Mouse (Mus musculus) testis, adult 2 months (tissue): Measurements from ENCODE around the gene Agtr1a. TPM values are rescaled to one million over a fixed set of nuclear protein-coding genes. Genes with fewer than 3 reads are reported as not detected.

Experiments used
- H3K27ac ChIP-seq: fragments of 200-500 bp; 2 replicates; pipeline ENCODE4 v1.5.1; 2012; ENCODE audit warnings: low read depth, low read length; ENCODE audit not compliant: control insufficient read depth, insufficient read depth
- H3K27me3 ChIP-seq: fragments of 200-500 bp; 2 replicates; pipeline ENCODE4 v1.6.1; 2012; ENCODE audit warnings: mild to moderate bottlenecking, low read length, moderate library complexity; ENCODE audit not compliant: control insufficient read depth, insufficient read depth
- H3K36me3 ChIP-seq: fragments of 200-500 bp; 2 replicates; pipeline ENCODE4 v1.6.1; 2012; ENCODE audit warnings: mild to moderate bottlenecking, low read length; ENCODE audit not compliant: control insufficient read depth, insufficient read depth
- H3K4me1 ChIP-seq: fragments of 200-500 bp; 2 replicates; pipeline ENCODE4 v1.6.1; 2012; ENCODE audit warnings: low read length; ENCODE audit not compliant: control insufficient read depth, insufficient read depth
- H3K4me3 ChIP-seq: fragments of 200-500 bp; 2 replicates; pipeline ENCODE4 v1.5.1; 2012; ENCODE audit warnings: low read depth, mild to moderate bottlenecking, low read length, moderate library complexity, mixed read lengths; ENCODE audit not compliant: control insufficient read depth
- CTCF ChIP-seq: fragments of 200-500 bp; IDR thresholded peaks from 2 replicates; pipeline ENCODE4 v1.5.1; 2012; ENCODE audit warnings: low read depth, mild to moderate bottlenecking, inconsistent platforms, low read length, moderate library complexity; ENCODE audit not compliant: control insufficient read depth, insufficient read depth, insufficient replicate concordance
- POLR2A ChIP-seq: fragments of 200-500 bp; IDR thresholded peaks from 2 replicates; pipeline ENCODE4 v1.6.1; 2012; ENCODE audit warnings: low read depth, mild to moderate bottlenecking, inconsistent platforms, low read length, moderate library complexity; ENCODE audit not compliant: control insufficient read depth
- polyA plus RNA-seq: library from polyadenylated mRNA; depleted of rRNA; stranded (reverse); fragments of >200 nt; gene quantifications from 2 replicates; pipeline ENCODE4 v1.2.3, GENCODE M21; 2012

The Agtr1a gene
- polyA plus RNA-seq, 1 experiment: 31.6 TPM

DNA sequence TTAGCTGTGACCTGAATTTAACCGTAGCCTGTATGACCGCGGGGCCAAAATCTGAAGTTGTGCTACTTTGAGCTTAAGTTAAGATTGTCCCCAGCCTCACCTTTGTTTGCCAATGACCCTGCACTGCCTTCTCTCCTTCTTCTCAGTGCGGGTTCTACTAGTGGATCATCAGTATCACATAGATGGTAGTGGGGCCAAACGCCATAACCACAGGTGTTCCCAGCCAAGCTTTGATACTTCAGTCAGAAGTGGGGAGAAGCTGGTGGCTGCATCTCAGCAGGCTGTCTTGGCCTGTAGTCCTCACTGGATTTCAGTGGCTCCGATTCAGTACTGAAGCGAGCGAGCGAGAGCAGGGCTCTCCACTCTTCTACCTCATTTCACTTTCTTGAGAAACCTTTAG, 672 bp downstream of the Agtr1a start:
- Histone ChIP-seq H3K27me3 (no peaks in the 10 kb centered on the region), H3K36me3 (no peaks in the 10 kb centered on the region), H3K27ac (no peak overlapping the region), H3K4me3 (peak overlapping the region; percentile 74), H3K4me1 (peaks cover 7% of the 10 kb centered on the region)
- no peak for TF ChIP-seq POLR2A
- no peak for TF ChIP-seq CTCF

DNA sequence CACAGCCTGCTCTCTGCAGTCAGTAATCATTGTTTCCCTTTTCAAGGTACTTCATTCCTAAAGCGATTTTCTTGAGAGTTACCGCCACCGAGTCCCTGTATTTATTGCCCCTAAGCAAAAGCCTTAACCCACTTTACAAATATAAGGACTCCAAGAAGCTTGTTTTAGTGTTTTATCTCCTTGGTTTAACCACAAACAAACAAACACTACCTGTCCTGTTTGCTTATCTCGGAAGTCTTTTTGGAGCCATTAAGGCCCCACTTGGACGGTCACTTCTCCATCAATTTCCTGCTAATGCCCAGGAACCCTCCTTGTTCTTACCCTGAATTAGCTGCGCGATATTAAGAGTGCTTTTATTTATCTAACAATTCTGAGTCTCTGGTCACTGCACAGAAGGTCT, 1.4 kb downstream of the Agtr1a start:
- Histone ChIP-seq H3K4me3 (no peak overlapping the region; the same call in 1 of the 2 replicates), H3K4me1 (peaks cover 7% of the 10 kb centered on the region), H3K36me3 (no peaks in the 10 kb centered on the region), H3K27me3 (no peaks in the 10 kb centered on the region), H3K27ac (no peak overlapping the region)
- TF ChIP-seq POLR2A (no peak), CTCF (no peak)

DNA sequence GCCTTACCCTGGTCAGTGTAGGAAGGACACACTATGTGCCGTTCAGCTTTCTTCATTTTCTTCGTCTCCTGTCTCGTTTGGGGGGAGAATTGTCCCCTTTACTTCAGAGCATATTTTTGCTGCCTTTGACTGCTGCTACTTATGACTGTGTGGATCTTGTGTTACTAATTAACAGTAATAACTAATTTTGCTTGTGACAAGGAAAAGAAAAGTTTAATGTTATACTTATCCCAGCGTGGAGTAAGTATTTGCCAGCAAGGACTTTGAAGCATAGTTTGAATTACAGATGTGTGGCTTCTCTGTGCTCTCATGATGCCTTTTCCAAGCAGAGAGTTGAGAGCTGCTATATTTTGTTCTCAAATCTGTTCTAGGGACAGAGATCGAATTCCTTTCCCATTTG, 2.3 kb downstream of the Agtr1a start:
- H3K4me3 ChIP-seq: no peak overlapping the region
- H3K4me1 ChIP-seq: peaks cover 7% of the 10 kb centered on the region
- no peak for TF ChIP-seq POLR2A
- no peak for TF ChIP-seq CTCF
- H3K36me3 ChIP-seq: no peaks in the 10 kb centered on the region
- H3K27me3 ChIP-seq: no peaks in the 10 kb centered on the region
- H3K27ac ChIP-seq: no peak overlapping the region

DNA sequence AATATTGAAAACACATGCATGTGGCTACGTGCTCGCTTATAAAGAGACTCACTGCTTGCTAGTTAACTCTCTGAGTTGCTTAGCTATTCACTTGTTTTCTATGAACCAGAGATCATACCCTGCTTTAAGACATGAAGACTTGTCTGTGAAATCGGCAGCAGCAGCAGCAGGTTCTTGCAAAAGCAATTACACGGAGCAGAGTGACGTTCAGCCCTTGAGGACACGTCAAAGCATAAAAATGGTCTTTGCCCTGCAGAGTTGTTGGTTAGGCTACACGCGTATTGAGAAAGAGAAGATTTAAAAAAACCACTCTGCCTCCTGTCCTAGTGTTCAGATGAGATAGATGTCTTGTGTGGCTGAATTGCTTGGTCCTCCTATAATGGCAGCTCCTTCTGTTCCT, 3.7 kb downstream of the Agtr1a start:
- Histone ChIP-seq H3K36me3 (no peaks in the 10 kb centered on the region), H3K27ac (no peak overlapping the region), H3K4me1 (peaks cover 7% of the 10 kb centered on the region), H3K4me3 (no peak overlapping the region), H3K27me3 (no peaks in the 10 kb centered on the region)
- TF ChIP-seq CTCF (no peak), POLR2A (no peak)

DNA sequence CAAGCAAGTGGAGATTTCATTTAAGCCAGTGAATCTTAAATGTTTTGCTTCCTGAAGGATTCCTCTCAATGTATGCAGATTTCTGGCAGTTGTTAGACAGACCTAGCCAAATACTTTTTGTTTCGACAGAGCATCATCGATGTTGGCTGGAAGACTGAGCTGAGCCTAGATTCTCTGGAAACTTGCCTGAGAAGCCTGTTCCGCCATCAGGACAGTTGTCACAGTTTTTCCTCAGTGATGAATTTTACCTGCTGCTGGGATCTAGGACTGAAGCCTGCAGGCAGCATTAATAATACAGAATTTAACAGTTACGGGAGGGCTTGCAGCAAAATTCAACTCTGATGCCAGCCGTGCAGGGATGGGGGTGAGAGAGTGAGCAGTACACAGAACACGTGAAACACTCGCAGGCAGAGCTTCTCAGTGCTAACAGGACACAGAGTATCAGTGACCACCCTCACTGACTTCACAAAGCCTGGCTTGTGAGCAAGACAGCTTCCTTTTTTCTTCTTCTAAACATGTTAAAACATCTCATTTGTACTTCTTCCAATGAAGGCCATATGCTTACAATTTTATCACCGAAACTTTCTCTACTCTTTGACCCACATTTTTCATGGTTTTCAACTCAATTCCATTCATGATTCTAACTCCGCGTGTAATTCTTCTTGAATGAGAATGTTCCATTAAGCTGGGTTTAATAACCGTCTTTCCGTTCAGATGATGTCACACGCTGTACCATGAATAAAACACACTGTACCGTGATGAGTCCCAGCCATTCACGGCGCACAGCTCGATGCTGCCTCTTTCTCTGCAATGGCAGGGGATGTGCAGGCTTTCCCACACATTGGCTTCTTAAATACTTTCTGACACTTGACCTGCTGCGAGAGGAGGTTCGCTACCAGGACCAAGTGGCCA, 6.0 kb downstream of the Agtr1a start:
- Histone ChIP-seq H3K4me1 (no peaks in the 10 kb centered on the region), H3K27ac (no peak overlapping the region), H3K4me3 (no peak overlapping the region), H3K27me3 (no peaks in the 10 kb centered on the region), H3K36me3 (no peaks in the 10 kb centered on the region)
- TF ChIP-seq CTCF: no peak
- no peak for TF ChIP-seq POLR2A

DNA sequence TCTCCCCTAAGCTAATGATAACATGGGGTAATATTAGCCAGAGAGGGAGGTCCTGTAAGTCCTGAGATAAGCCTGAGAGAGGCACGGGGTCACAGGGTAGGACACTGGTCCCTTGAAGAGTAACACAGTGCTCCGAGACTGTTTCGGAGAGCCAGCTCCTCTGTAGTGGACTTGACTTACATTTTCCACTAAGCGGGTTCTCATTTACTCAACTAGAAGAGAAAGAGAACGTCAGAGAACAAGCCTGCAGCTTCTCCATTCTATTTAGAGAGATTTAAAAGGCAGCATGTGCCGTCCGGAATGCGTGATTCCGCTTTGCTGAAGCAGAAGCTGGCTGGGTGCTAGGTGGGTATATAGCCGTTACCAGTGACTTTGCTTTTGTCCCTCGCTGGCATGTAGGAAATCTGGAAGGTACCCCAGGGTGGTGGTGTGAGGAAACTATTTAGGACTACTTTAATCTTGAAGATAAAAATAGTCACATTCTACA, 9.2 kb downstream of the Agtr1a start:
- Histone ChIP-seq H3K36me3 (no peaks in the 10 kb centered on the region), H3K27me3 (no peaks in the 10 kb centered on the region), H3K27ac (no peak overlapping the region), H3K4me3 (no peak overlapping the region), H3K4me1 (no peaks in the 10 kb centered on the region)
- TF ChIP-seq POLR2A: no peak
- no peak for TF ChIP-seq CTCF

DNA sequence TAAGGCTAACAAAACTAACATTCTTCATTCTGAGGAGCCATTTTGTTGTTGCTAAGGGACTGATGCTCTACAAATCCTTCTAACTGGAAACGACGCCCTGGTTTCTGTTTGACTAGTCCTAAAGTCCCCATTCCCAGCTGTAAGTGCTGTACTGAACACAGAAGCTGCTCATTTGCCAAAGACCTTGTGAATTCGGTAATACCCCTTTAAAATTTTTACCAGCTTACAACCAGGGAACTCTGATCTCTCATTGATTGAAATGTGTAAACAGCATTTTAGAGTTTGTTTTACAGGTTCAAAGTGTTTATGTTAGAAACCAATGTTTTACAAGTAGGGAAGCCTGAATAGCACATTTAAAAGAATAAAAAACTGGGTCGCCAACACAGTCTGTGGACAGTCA, 10.6 kb downstream of the Agtr1a start:
- no peaks in the 10 kb centered on the region for H3K27me3 ChIP-seq
- H3K4me1 ChIP-seq: no peaks in the 10 kb centered on the region; the same call in 1 of the 2 replicates
- no peaks in the 10 kb centered on the region for H3K36me3 ChIP-seq
- H3K4me3 ChIP-seq: no peak overlapping the region
- TF ChIP-seq POLR2A: no peak
- TF ChIP-seq CTCF: no peak
- no peak overlapping the region for H3K27ac ChIP-seq
